Mouse (Mus musculus): ENCODE measurements around the gene Slc51b. TPM values are rescaled to one million over a fixed set of nuclear protein-coding genes. Genes with fewer than 3 reads are reported as not detected.
A peak's percentile ranks its signal among the peaks of the same experiment; 100 is the strongest.

The Slc51b gene
- total RNA-seq, 2 experiments from 2014 or later: not detected

- DNase-seq (ENCODE audit: low spot score in 2 of 2): no peak
Observed at GRCm38 (mm10) chr9:65374468-65375162, 48.1 kb downstream of the Slc51b start.

- peak in 1 of 2 experiments; percentile 59 for DNase-seq (ENCODE audit: low spot score in 2 of 2)
Observed at GRCm38 (mm10) chr9:65372449-65372848, 50.3 kb downstream of the Slc51b start.

- no peak for DNase-seq (ENCODE audit: low spot score in 2 of 2)
Observed at GRCm38 (mm10) chr9:65371756-65372155, 51.0 kb downstream of the Slc51b start.

GRCm38 (mm10) chr9:65365721-65366120, 57.0 kb downstream of the Slc51b start:
- DNase-seq (ENCODE audit: low spot score in 2 of 2): no peak

GRCm38 (mm10) chr9:65363684-65364083, 59.1 kb downstream of the Slc51b start:
- no peak for DNase-seq (ENCODE audit: low spot score in 2 of 2)

Other genes starting within 250 kb of the Slc51b start
- gene Parp16, start 227.6 kb downstream of the Slc51b start, total RNA-seq (2021): 1 to 10 TPM; 3.8 to 4.3 TPM
- gene Cilp, start 157.8 kb downstream of the Slc51b start, total RNA-seq (2021): not detected
- gene Clpx, start 128.7 kb downstream of the Slc51b start, total RNA-seq (2021): 10 to 100 TPM; 28.7 to 29.6 TPM
- 10 to 100 TPM; 27.5 to 27.8 TPM for gene Pdcd7, start 76.9 kb downstream of the Slc51b start, total RNA-seq (2021)
- 1 to 10 TPM; 3.2 to 3.6 TPM for gene Ubap1l, start 61.9 kb downstream of the Slc51b start, total RNA-seq (2021)
- gene Kbtbd13, start 31.3 kb downstream of the Slc51b start, total RNA-seq (2021): under 1 TPM; 0.25 TPM
- 1 to 10 TPM; 2.4 to 2.8 TPM for gene Rasl12, start 24.4 kb downstream of the Slc51b start, total RNA-seq (2021)
- gene Mtfmt, start 12.8 kb upstream of the Slc51b start, total RNA-seq (2021): 10 to 100 TPM; 17.1 to 18.0 TPM
- gene Spg21, start 38.0 kb upstream of the Slc51b start, total RNA-seq (2021): 10 to 100 TPM; 33.0 to 34.1 TPM
- 1 to 10 TPM; 3.6 to 3.7 TPM for gene Ankdd1a, start 97.2 kb upstream of the Slc51b start, total RNA-seq (2021)
- 10 to 100 TPM in 1 of 2 experiments, 1 to 10 TPM in 1; 7.7 to 11.7 TPM for gene Plekho2, start 157.1 kb upstream of the Slc51b start, total RNA-seq (2021)
- under 1 TPM in 1 of 2 experiments, not detected in 1; 0.12 TPM for gene Pif1, start 164.2 kb upstream of the Slc51b start, total RNA-seq (2021)
- 1 to 10 TPM; 2.2 to 3.2 TPM for gene Rbpms2, start 206.7 kb upstream of the Slc51b start, total RNA-seq (2021)
- gene Oaz2, start 245.0 kb upstream of the Slc51b start, total RNA-seq (2021): 100 to 1,000 TPM; 215 to 217 TPM

Measured in layer of hippocampus, adult 18-20 months (tissue).